Mouse (Mus musculus) kidney, embryonic 15.5 days (tissue): ENCODE results near the gene Slc29a2. TPM values are rescaled to one million over a fixed set of nuclear protein-coding genes. Genes with fewer than 3 reads are reported as not detected.
"Not testable (repeated sequence)": the region's sequence is repeated elsewhere in the genome, so short reads cannot be mapped to it uniquely, and the experiment has no call there.

Experiments
- ATAC-seq: fragments of 200-750 bp; cut with Nextera tagmentation; replicated peaks from 2 replicates; pipeline ENCODE4 v1.8.0; 2017; ENCODE audit warnings: moderate TSS enrichment; ENCODE audit not compliant: low FRiP score
- H3K27ac ChIP-seq: fragments of 300-500 bp; sonication (generic); 2 replicates; pipeline ENCODE4 v1.5.1; 2015; ENCODE audit warnings: mild to moderate bottlenecking, inconsistent platforms
- H3K27me3 ChIP-seq: fragments of 300-500 bp; sonication (generic); 2 replicates; pipeline ENCODE4 v1.6.1; 2015; ENCODE audit warnings: inconsistent platforms
- H3K36me3 ChIP-seq: fragments of 300-500 bp; sonication (generic); 2 replicates; pipeline ENCODE4 v1.6.1; 2015; ENCODE audit warnings: inconsistent platforms
- H3K4me1 ChIP-seq: fragments of 300-500 bp; sonication (generic); 2 replicates; pipeline ENCODE4 v1.6.1; 2015; ENCODE audit warnings: inconsistent platforms
- H3K4me2 ChIP-seq: fragments of 300-500 bp; sonication (generic); 2 replicates; pipeline ENCODE4 v1.6.1; 2015; ENCODE audit warnings: moderate library complexity, mild to moderate bottlenecking, inconsistent platforms
- H3K4me3 ChIP-seq: fragments of 300-500 bp; sonication (generic); replicated peaks from 2 replicates; pipeline ENCODE4 v1.5.1; 2015; ENCODE audit warnings: mild to moderate bottlenecking, inconsistent platforms
- H3K9ac ChIP-seq: fragments of 300-500 bp; sonication (generic); 2 replicates; pipeline ENCODE4 v1.6.1; 2015; ENCODE audit warnings: mild to moderate bottlenecking, inconsistent platforms
- H3K9me3 ChIP-seq: fragments of 300-500 bp; sonication (generic); replicated peaks from 2 replicates; pipeline ENCODE4 v1.6.1; 2016; ENCODE audit warnings: inconsistent platforms
- WGBS: fragments of 180-500 bp; shearing (Covaris S2); methylation state at CpG from one replicate; pipeline ENCODE4 v1.1.7; 2015; ENCODE audit warnings: mixed read lengths; 5-methylcytosine and 5-hydroxymethylcytosine counted together
- polyA plus RNA-seq: library from polyadenylated mRNA; unstranded; fragments of >200 nt; fragmentation: Nextera tagmentation; extraction: Ambion mirVana; gene quantifications from 2 replicates; pipeline ENCODE4 v1.2.1, GENCODE M21; 2015

The Slc29a2 gene
- polyA plus RNA-seq, 1 experiment from 2014 or later: 7.0 TPM

- H3K36me3 ChIP-seq, H3K27ac ChIP-seq, ATAC-seq, H3K4me3 ChIP-seq, H3K9me3 ChIP-seq, H3K4me2 ChIP-seq, H3K9ac ChIP-seq, H3K4me1 ChIP-seq: not testable (repeated sequence)
- WGBS: 61% methylated on average over 2 of the region's 2 CpGs
- H3K27me3 ChIP-seq: peaks cover 21% of the 10 kb centered on the region
Measured at GRCm38 (mm10) chr19:5003644-5004043, 20.0 kb upstream of the Slc29a2 start.

DNA sequence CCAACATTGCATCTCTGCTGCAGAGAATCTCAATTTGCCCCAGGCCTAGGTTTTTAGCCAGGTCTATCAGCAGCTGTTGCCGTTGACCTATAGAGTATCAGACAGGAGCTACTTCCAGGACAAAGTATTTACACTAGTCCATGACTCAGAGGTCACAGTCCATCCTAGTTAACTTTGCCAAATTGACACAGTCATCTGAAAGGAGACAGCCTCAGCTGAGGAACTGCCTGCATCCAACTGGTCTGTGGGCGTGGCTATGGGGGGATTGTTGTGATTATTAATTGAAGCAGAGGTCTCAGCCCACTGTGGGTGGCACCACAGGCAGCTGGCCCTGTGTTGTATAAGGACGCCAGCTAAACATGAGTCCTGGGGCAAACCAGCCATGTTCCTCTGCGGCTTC lies 18.7 kb upstream of the Slc29a2 start:
- Histone ChIP-seq H3K4me2 (no peak overlapping the region), H3K9me3 (no peaks in the 10 kb centered on the region), H3K4me3 (no peak overlapping the region), H3K27me3 (peaks cover 12% of the 10 kb centered on the region), H3K36me3 (no peaks in the 10 kb centered on the region), H3K9ac (no peak overlapping the region), H3K27ac (no peak overlapping the region), H3K4me1 (peaks cover 9% of the 10 kb centered on the region)
- 63% methylated on average over 4 of the region's 4 CpGs for WGBS
- no peak for ATAC-seq

DNA sequence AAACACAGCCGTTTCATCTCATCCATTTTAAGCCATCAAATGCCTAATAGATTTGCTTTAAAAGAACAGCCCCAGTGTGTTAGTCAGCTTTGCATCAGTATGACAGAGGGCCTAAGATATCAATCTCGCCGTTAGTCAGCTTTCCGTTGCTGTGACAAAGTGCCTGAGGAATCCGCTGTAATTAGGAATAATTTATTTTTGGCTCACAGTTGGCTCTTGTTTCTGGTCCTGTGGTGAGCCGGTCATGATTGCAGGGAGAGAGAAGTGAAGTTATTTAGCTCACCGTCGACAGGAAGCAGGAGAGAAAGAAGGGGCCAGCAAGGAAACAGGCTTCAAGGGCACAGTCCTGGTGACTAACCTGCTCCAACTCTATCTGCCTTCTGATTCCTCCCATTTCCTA lies 10.5 kb upstream of the Slc29a2 start:
- no peak overlapping the region for H3K27ac ChIP-seq
- no peak for ATAC-seq
- no peaks in the 10 kb centered on the region for H3K36me3 ChIP-seq
- no peak overlapping the region for H3K9ac ChIP-seq
- H3K4me1 ChIP-seq: peaks cover 13% of the 10 kb centered on the region
- no peak overlapping the region for H3K4me3 ChIP-seq
- no peak overlapping the region for H3K4me2 ChIP-seq
- H3K9me3 ChIP-seq: no peaks in the 10 kb centered on the region
- WGBS: 62% methylated on average over 8 of the region's 8 CpGs
- H3K27me3 ChIP-seq: peaks cover 5% of the 10 kb centered on the region; the same call in 1 of the 2 replicates

- Histone ChIP-seq H3K9me3 (no peaks in the 10 kb centered on the region), H3K9ac (no peak overlapping the region), H3K4me1 (peaks cover 13% of the 10 kb centered on the region), H3K27me3 (peaks cover 5% of the 10 kb centered on the region; the same call in 1 of the 2 replicates), H3K4me2 (no peak overlapping the region), H3K4me3 (no peak overlapping the region), H3K36me3 (no peaks in the 10 kb centered on the region), H3K27ac (no peak overlapping the region)
- no peak for ATAC-seq
- WGBS: 19% methylated on average over 8 of the region's 8 CpGs
Measured at GRCm38 (mm10) chr19:5014961-5015398, 8.7 kb upstream of the Slc29a2 start.

- Histone ChIP-seq H3K4me3 (no peak overlapping the region), H3K9ac (no peak overlapping the region), H3K27ac (peak overlapping the region; percentile 74), H3K9me3 (no peaks in the 10 kb centered on the region), H3K36me3 (no peaks in the 10 kb centered on the region), H3K4me1 (peaks cover 13% of the 10 kb centered on the region), H3K4me2 (peak overlapping the region; percentile 35), H3K27me3 (peaks cover 5% of the 10 kb centered on the region; the same call in 1 of the 2 replicates)
- 27% methylated on average over 10 of the region's 10 CpGs for WGBS
- 0 out of 2 replicates have a peak, but pooled peaks have one; percentile 58 for ATAC-seq
Measured at GRCm38 (mm10) chr19:5016221-5016742, 7.4 kb upstream of the Slc29a2 start.

GRCm38 (mm10) chr19:5016782-5017181 lies 6.9 kb upstream of the Slc29a2 start:
- H3K27me3 ChIP-seq: peaks cover 5% of the 10 kb centered on the region; the same call in 1 of the 2 replicates
- peaks cover 13% of the 10 kb centered on the region for H3K4me1 ChIP-seq
- 22% methylated on average over 12 of the region's 12 CpGs for WGBS
- H3K4me2 ChIP-seq: peak overlapping the region; percentile 35
- no peaks in the 10 kb centered on the region for H3K36me3 ChIP-seq
- H3K4me3 ChIP-seq: no peak overlapping the region
- peak overlapping the region; percentile 74 for H3K27ac ChIP-seq
- H3K9ac ChIP-seq: no peak overlapping the region
- ATAC-seq: no peak
- no peaks in the 10 kb centered on the region for H3K9me3 ChIP-seq

DNA sequence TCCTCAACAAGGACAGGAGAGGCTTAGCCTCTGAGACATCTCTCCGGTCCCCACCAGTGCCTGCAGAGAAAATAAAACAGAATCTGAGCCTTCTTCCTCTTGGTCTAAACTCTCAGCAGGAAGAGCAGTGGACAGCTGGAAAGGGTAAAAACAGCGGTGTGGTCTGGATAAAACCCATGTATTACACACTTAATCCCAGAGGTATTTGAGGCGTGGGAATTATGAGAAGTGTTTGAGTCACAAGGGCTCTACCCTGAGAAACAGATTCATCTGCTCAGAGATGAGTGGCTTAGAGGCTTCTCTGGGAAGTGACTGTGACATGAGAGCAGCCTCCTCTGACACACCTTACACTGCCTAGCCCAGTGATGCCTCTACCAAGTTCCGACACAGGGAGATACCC lies 6.0 kb upstream of the Slc29a2 start:
- no peaks in the 10 kb centered on the region for H3K9me3 ChIP-seq
- 77% methylated on average over 4 of the region's 4 CpGs for WGBS
- no peak overlapping the region for H3K27ac ChIP-seq
- no peak for ATAC-seq
- peaks cover 5% of the 10 kb centered on the region; the same call in 1 of the 2 replicates for H3K27me3 ChIP-seq
- no peak overlapping the region for H3K9ac ChIP-seq
- peaks cover 13% of the 10 kb centered on the region for H3K4me1 ChIP-seq
- H3K4me2 ChIP-seq: no peak overlapping the region
- no peak overlapping the region for H3K4me3 ChIP-seq
- H3K36me3 ChIP-seq: no peaks in the 10 kb centered on the region

DNA sequence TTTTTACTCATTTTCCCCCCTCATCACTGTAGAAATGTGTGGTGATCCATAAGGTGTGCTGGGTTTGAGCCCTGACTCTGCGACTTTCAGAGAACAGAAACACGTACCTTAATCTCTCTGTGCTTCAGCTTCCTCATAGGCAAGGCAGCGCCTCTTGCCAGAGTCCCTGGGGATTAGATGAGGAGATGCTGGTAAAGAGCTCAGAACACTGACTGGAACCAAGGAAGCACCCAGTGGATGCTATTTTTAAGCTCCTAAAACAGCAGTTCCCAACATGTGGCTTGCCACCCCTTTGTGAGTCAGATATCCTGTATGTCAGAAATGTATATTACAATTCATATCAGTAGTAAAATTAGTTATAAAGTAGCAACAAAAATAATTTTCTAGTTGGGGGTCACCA lies 5.5 kb upstream of the Slc29a2 start:
- WGBS: 87% methylated on average over 3 of the region's 3 CpGs
- H3K4me2 ChIP-seq: no peak overlapping the region
- ATAC-seq: no peak
- no peaks in the 10 kb centered on the region for H3K9me3 ChIP-seq
- no peak overlapping the region for H3K27ac ChIP-seq
- peaks cover 15% of the 10 kb centered on the region for H3K4me1 ChIP-seq
- H3K36me3 ChIP-seq: no peaks in the 10 kb centered on the region
- peaks cover 1% of the 10 kb centered on the region; the same call in 1 of the 2 replicates for H3K27me3 ChIP-seq
- no peak overlapping the region for H3K9ac ChIP-seq
- no peak overlapping the region for H3K4me3 ChIP-seq

DNA sequence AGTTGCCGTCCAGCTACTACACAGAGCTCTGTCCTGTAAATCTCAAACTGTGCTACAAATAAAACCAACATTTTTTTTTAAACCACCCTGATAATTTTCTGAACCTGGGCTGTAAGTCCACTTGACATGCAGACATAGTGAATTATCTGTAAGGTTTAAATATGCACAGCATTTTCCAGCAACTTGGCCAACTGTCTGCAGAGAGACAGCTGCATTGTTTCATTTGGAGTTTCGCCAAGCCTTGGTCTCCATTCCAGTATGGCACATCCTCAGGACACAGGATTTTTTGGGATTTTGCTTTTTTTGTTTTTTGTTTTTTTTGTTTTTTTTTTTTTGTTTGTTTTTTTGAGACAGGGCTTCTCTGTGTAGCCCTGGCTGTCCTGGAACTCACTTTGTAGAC lies 2.2 kb upstream of the Slc29a2 start:
- no peaks in the 10 kb centered on the region for H3K27me3 ChIP-seq
- H3K27ac ChIP-seq: no peak overlapping the region
- H3K4me2 ChIP-seq: no peak overlapping the region
- no peak overlapping the region for H3K9ac ChIP-seq
- H3K4me3 ChIP-seq: no peak overlapping the region
- ATAC-seq: no peak
- no peaks in the 10 kb centered on the region; the same call in 1 of the 2 replicates for H3K36me3 ChIP-seq
- no peaks in the 10 kb centered on the region for H3K9me3 ChIP-seq
- 79% methylated on average over 2 of the region's 2 CpGs for WGBS
- peaks cover 17% of the 10 kb centered on the region for H3K4me1 ChIP-seq

GRCm38 (mm10) chr19:5026111-5026510 lies 2.5 kb downstream of the Slc29a2 start:
- Histone ChIP-seq H3K27ac (no peak overlapping the region), H3K4me3 (no peak overlapping the region)

GRCm38 (mm10) chr19:5032686-5033085 lies 9.0 kb downstream of the Slc29a2 start:
- Histone ChIP-seq H3K9ac (no peak overlapping the region), H3K27ac (no peak overlapping the region), H3K4me3 (no peak overlapping the region), H3K4me2 (no peak overlapping the region), H3K27me3 (no peaks in the 10 kb centered on the region), H3K36me3 (peaks cover 37% of the 10 kb centered on the region), H3K9me3 (no peaks in the 10 kb centered on the region), H3K4me1 (peaks cover 3% of the 10 kb centered on the region)
- WGBS: 77% methylated on average over 3 of the region's 3 CpGs
- ATAC-seq: no peak

More at GRCm38 (mm10) chr19:5026111-5026510, 2.5 kb downstream of the Slc29a2 start:
- Histone ChIP-seq H3K4me1 (peaks cover 15% of the 10 kb centered on the region), H3K36me3 (peaks cover 39% of the 10 kb centered on the region), H3K9me3 (no peaks in the 10 kb centered on the region), H3K4me2 (no peak overlapping the region), H3K9ac (no peak overlapping the region), H3K27me3 (no peaks in the 10 kb centered on the region)
- WGBS: 87% methylated on average over 8 of the region's 8 CpGs
- ATAC-seq: no peak

DNA sequence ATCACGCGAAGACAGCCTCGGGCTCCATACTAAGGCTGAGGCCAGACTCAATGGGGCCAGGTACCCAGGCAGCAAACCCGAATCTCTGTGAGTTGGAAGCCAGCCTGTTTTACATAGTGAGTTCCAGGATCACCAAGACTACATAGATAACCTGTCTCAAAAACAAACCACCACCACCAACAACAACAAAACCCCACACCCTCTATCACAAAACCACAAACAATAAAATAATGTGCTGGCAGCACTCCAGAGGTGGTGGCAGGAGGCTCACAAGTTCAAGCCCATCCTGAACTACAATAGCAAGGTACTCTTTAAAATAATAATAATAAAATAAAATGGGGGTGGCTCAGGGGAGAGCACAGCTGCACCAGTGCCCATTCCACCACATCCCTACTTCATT lies 12.9 kb downstream of the Slc29a2 start:
- WGBS: 79% methylated on average over 4 of the region's 4 CpGs
- ATAC-seq: no peak

More for the DNA sequence above, 12.9 kb downstream of the Slc29a2 start:
- no peaks in the 10 kb centered on the region for H3K9me3 ChIP-seq
- no peak overlapping the region for H3K4me3 ChIP-seq
- peaks cover 2% of the 10 kb centered on the region; the same call in 1 of the 2 replicates for H3K36me3 ChIP-seq
- H3K27me3 ChIP-seq: no peaks in the 10 kb centered on the region
- no peak overlapping the region for H3K27ac ChIP-seq
- peaks cover 25% of the 10 kb centered on the region for H3K4me1 ChIP-seq
- H3K4me2 ChIP-seq: no peak overlapping the region
- H3K9ac ChIP-seq: no peak overlapping the region
